Mouse (Mus musculus): Measurements from ENCODE around the gene Plppr3. TPM values are rescaled to one million over a fixed set of nuclear protein-coding genes. Genes with fewer than 3 reads are reported as not detected.

Gene Plppr3
- polyA plus RNA-seq, 1 experiment from 2014 or later: 32.9 TPM

DNA sequence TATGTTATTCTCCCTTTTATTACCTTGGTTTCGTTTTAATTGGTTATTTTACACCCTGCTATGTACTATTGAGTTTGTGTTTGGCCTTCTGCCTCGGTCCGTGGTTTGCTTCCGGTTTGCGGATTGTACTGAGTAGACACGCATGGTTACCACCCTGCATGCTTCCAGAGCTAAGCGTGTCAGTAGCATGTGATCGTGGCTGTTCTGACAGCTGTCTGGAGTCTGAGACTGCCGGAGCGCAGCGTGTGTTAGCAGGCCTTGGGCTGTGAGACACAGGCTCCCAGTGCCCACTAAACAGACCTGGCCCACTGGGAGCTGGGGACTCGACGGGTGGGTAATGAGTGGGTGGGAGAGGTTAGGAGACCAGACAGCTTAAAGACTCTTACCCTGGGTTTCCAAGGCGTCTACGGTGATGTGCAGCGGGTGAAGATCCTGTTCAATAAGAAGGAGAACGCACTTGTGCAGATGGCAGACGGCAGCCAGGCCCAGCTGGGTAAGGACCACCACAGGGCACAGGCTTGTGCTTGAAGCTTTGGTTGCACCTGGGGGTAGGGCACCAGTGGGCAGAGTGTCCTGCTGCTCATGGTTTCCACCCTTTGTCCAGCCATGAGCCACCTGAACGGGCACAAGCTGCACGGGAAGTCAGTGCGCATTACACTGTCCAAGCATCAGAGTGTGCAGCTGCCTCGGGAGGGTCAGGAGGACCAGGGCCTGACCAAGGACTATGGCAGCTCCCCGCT, 12.2 kb downstream of the Plppr3 start:
- Histone ChIP-seq H3K4me1 (peaks cover 32% of the 10 kb centered on the region), H3K9ac (no peak overlapping the region), H3K4me3 (replicated peaks) (no peak overlapping the region), H3K9me3 (no peaks in the 10 kb centered on the region), H3K36me3 (peaks cover 64% of the 10 kb centered on the region), H3K27ac (no peak overlapping the region), H3K27me3 (replicated peaks) (no peaks in the 10 kb centered on the region), H3K4me2 (no peak overlapping the region)
- 86% methylated on average over 23 of the region's 23 CpGs for whole genome bisulfite sequencing
- no peak for ATAC-seq (ENCODE audit: insufficient read depth, low FRiP score, low read depth)

DNA sequence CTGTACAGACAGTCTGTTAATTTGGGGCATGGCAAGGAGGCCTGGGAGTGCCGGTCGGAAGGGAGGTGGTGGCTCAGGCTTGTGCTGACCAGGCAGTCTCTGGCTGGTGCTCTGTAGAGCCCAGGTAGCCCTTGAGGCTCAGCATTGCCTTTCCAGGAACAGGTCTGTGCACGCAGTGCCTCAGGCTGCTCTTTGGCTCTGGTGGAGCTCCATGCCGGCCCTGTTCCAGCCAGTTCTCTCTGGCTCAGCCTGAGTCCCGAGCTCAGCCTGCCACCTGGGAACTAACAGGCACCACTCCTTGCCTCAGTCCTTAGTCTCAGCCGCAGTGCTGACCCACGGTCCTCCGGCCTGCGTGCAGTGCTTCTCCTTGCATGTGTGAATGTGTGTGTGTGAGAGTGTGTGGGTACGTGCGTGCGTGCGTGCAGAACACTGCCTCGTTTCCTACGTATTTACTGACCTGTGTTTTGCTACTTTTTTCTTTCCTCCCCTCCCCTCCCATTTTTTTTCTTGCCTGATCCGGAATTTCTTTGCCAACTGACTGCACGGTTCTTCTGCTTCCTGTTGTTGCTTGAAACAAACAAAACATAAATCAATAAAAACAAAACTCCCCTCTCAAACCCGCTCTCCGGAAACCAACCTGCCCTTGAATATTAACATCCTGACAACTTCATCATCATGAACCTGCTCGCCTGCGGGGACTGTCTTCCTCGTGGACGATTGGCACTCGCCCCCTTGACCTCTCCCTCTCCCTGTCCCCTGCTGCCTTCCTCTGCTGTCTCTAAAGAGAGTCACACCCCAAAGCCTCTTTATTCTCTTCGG, 13.0 kb downstream of the Plppr3 start:
- H3K36me3 ChIP-seq: peaks cover 64% of the 10 kb centered on the region
- no peak overlapping the region for H3K27ac ChIP-seq

DNA sequence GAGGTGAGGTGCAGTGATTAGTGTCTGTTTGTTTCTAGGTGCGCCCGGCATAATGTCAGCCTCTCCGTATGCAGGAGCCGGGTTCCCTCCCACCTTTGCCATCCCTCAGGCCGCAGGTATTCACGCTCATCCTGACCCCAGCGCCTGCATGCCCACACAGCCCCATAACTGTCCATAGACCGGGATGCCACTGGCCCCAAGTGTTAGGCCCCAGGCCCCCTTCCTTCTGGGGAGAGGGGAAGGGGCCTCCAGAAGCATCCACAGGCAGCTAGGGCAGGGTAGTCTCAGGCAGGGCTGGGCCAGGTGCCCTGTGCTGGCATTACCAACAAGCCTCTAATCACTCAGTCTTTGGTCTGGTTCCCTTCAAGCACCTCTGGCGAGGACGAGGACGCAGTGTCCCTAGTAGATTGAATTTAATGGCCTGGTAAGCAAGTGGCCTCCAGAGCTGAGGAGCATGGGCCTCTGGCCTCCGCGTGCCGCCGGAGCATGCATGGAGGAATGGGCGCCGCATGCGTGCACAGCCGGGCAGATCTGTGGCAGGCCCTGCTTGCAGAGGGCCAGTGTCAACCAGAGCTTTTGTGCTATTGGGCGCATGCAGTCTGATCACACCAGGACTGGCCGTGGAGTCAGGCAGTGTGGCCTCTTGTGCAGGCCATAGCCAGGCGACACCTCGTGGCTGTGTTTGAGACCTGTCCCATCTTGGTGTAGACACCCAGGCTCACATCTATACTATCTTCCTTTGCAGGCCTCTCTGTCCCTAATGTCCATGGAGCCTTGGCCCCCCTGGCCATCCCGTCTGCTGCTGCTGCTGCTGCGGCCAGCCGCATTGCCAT, 14.1 kb downstream of the Plppr3 start:
- WGBS: 91% methylated on average over 26 of the region's 26 CpGs
- no peak overlapping the region for H3K4me2 ChIP-seq
- H3K9me3 ChIP-seq: no peaks in the 10 kb centered on the region
- H3K9ac ChIP-seq: no peak overlapping the region
- ATAC-seq (ENCODE audit: insufficient read depth, low FRiP score, low read depth): no peak
- H3K4me1 ChIP-seq: peaks cover 42% of the 10 kb centered on the region
- H3K4me3 ChIP-seq (replicated peaks): no peak overlapping the region
- H3K27ac ChIP-seq: no peak overlapping the region
- H3K27me3 ChIP-seq (replicated peaks): no peaks in the 10 kb centered on the region
- H3K36me3 ChIP-seq: peaks cover 59% of the 10 kb centered on the region

More for the DNA sequence above, 13.0 kb downstream of the Plppr3 start:
- H3K27me3 ChIP-seq (replicated peaks): no peaks in the 10 kb centered on the region
- H3K4me1 ChIP-seq: peaks cover 40% of the 10 kb centered on the region
- no peak overlapping the region for H3K9ac ChIP-seq
- H3K4me2 ChIP-seq: no peak overlapping the region
- ATAC-seq (ENCODE audit: insufficient read depth, low FRiP score, low read depth): no peak
- 71% methylated on average over 25 of the region's 25 CpGs for WGBS
- H3K9me3 ChIP-seq: no peaks in the 10 kb centered on the region
- no peak overlapping the region for H3K4me3 ChIP-seq (replicated peaks)

DNA sequence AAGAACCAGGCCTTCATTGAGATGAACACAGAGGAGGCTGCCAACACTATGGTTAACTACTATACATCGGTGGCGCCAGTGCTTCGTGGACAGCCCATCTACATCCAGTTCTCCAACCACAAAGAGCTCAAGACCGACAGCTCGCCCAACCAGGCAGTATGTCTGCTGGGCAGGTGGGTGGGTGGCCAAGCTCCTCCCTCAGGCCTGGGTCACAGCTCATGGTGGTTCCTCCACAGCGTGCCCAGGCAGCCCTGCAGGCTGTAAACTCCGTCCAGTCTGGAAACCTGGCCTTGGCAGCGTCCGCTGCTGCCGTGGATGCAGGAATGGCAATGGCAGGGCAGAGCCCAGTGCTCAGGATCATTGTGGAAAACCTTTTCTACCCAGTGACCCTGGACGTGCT, 15.3 kb downstream of the Plppr3 start:
- Histone ChIP-seq H3K27me3 (replicated peaks) (no peaks in the 10 kb centered on the region), H3K9ac (no peak overlapping the region), H3K9me3 (no peaks in the 10 kb centered on the region), H3K4me1 (peaks cover 40% of the 10 kb centered on the region), H3K4me2 (no peak overlapping the region), H3K4me3 (replicated peaks) (no peak overlapping the region), H3K27ac (no peak overlapping the region), H3K36me3 (peaks cover 50% of the 10 kb centered on the region)
- 74% methylated on average over 11 of the region's 11 CpGs for WGBS
- no peak for ATAC-seq (ENCODE audit: insufficient read depth, low FRiP score, low read depth)

DNA sequence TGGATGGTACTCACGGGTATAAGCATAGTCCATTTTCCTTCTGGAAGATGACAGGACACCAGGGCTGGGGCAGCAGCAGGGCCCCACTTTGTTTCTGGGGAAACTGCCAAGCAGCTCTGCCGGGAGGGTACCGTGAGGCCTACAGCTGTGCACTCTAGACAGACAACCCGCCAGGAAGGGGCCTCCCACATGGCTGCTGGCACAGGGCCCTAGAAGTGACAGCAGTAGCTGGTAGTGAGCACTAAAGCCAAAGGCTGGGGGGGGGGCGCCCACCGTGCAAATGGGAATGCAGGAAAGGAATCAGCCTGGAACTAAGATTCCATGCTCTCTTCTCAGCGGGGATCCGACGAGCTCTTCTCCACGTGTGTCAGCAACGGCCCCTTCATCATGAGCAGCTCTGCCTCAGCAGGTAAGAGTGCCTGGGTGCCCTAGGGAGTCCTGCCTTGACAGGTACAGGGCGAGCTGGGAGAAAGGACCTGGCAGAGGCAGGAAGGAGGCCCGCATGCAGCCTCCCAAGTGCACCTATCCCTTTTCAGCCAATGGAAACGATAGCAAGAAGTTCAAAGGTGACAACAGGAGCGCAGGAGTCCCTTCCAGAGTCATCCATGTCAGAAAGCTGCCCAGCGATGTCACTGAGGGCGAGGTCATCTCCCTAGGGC, 15.9 kb downstream of the Plppr3 start:
- ATAC-seq (ENCODE audit: insufficient read depth, low FRiP score, low read depth): no peak
- H3K4me2 ChIP-seq: peak overlapping the region; percentile 90
- peaks cover 48% of the 10 kb centered on the region for H3K36me3 ChIP-seq
- H3K4me3 ChIP-seq (replicated peaks): peak overlapping the region; percentile 96
- H3K9ac ChIP-seq: no peak overlapping the region; the same call in 1 of the 2 replicates
- H3K27ac ChIP-seq: peak overlapping the region; percentile 100
- peaks cover 40% of the 10 kb centered on the region for H3K4me1 ChIP-seq
- WGBS: 41% methylated on average over 17 of the region's 17 CpGs
- H3K27me3 ChIP-seq (replicated peaks): no peaks in the 10 kb centered on the region
- no peaks in the 10 kb centered on the region for H3K9me3 ChIP-seq

DNA sequence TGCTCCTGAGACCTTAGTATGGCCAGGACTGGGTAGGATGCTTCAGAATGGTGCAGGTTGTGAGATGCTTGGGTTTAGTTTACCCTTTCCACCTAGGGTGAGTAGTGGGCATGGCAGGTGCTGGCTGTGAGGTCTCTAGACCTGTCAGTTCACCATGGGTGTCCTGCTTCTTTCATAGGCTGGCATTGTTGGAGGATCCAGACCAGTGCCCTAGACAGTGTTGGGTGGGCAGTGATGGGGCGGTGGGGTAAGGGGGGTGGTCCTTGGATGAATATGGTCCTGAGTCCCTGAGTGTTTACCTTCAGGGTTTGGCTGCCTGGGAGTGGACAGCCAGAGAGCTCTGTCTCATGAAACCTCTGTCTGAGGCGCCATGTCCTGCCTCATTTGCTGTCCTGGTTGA, 16.5 kb downstream of the Plppr3 start:
- peaks cover 43% of the 10 kb centered on the region for H3K4me1 ChIP-seq
- ATAC-seq (ENCODE audit: insufficient read depth, low FRiP score, low read depth): no peak
- H3K4me3 ChIP-seq (replicated peaks): peak overlapping the region; percentile 96
- peak overlapping the region; percentile 90 for H3K4me2 ChIP-seq
- WGBS: 38% methylated on average over 2 of the region's 2 CpGs
- H3K27ac ChIP-seq: peak overlapping the region; percentile 100
- H3K27me3 ChIP-seq (replicated peaks): no peaks in the 10 kb centered on the region
- no peak overlapping the region for H3K9ac ChIP-seq
- H3K36me3 ChIP-seq: peaks cover 43% of the 10 kb centered on the region
- no peaks in the 10 kb centered on the region for H3K9me3 ChIP-seq

DNA sequence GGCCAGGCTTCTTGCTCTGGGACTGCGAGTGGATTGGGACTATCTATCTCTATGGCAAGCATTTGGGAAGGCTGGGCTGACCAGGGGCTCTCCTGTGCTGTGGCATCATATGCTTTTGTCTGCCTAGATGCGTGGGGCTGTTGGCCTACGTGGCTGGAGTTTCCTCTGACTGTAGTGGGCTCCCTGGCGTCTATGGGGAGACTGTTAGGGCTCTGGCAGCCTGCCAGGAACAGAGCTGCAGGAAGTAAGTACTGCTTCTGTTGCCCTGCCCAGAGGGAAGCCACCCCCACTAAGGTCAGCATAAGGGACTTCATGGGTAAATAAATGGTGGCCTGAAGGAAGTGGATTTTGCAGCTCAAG, 17.0 kb downstream of the Plppr3 start:
- Histone ChIP-seq H3K4me3 (replicated peaks) (peak overlapping the region; percentile 96), H3K4me2 (peak overlapping the region; percentile 90), H3K9me3 (no peaks in the 10 kb centered on the region), H3K27me3 (replicated peaks) (no peaks in the 10 kb centered on the region), H3K27ac (peak overlapping the region; percentile 100), H3K4me1 (peaks cover 47% of the 10 kb centered on the region), H3K9ac (peak overlapping the region; percentile 11; the same call in 1 of the 2 replicates), H3K36me3 (peaks cover 38% of the 10 kb centered on the region)
- ATAC-seq (ENCODE audit: insufficient read depth, low FRiP score, low read depth): no peak
- WGBS: 8% methylated on average over 4 of the region's 4 CpGs

DNA sequence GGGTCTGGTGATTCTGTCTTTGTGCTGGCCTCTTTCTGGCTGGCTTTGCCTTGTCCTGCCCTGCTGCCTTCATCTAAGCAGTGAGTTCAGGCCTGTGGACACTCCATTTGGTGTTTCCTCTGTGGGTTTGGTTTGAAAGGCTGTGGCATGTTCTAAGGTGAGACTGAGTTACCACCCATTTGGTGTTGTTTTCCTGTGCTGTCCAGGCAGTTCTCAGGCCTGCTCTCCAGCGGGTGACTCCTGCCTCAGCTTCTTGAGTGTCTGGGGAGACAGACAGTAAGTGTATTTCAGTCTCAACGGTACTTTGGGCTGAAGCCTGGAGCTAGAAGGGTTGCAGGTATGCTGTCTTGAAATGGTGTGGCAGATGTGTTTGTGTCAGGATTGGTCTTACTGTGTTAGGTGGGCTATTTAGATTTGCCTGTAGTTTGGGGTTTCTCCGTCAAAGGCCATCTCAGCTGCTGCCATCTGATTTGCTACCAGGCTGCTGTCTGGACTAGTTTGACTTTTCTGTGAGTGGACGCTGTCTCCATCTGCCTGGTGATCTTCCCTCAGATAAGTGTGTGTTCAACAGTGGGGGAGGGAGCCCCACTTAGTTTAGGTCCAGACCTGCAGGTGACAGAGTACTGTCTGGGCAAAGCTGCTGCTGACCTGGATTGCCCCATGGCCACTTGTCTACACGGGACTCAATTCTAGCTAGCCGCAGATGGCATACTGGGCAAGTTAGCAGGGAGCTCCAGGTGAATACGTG, 17.6 kb downstream of the Plppr3 start:
- no peak for ATAC-seq (ENCODE audit: insufficient read depth, low FRiP score, low read depth)
- H3K4me3 ChIP-seq (replicated peaks): peak overlapping the region; percentile 96
- H3K4me1 ChIP-seq: peaks cover 53% of the 10 kb centered on the region
- peak overlapping the region; percentile 100 for H3K27ac ChIP-seq
- peaks cover 34% of the 10 kb centered on the region for H3K36me3 ChIP-seq
- peak overlapping the region; percentile 99; the same call in 1 of the 2 replicates for H3K9ac ChIP-seq
- peak overlapping the region; percentile 90 for H3K4me2 ChIP-seq
- H3K9me3 ChIP-seq: no peaks in the 10 kb centered on the region
- WGBS: 20% methylated on average over 7 of the region's 7 CpGs
- H3K27me3 ChIP-seq (replicated peaks): no peaks in the 10 kb centered on the region

DNA sequence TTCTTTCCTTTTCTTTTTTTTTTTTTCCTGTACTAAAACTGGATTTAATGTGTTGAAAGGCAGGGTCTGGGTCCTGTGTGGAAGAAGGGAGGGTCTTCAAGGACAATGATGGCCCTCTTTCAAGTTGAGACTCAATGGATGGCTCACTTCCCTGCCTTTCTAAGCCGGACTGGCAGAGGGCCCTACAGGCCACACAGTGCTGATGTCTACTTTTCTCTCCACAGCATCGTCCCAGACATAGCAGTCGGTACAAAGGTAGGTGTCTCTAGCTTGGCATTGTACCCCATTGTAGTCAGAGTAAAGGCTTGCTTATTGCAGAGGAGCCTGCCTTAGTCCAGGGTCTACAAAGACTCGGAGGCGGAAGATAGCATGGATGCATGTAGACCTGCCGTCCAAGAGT, 18.2 kb downstream of the Plppr3 start:
- Histone ChIP-seq H3K9ac (peak overlapping the region; percentile 99), H3K27ac (peak overlapping the region; percentile 100), H3K36me3 (peaks cover 28% of the 10 kb centered on the region), H3K4me1 (peaks cover 59% of the 10 kb centered on the region), H3K9me3 (no peaks in the 10 kb centered on the region), H3K4me3 (replicated peaks) (peak overlapping the region; percentile 96), H3K27me3 (replicated peaks) (no peaks in the 10 kb centered on the region), H3K4me2 (peak overlapping the region; percentile 90)
- no peak for ATAC-seq (ENCODE audit: insufficient read depth, low FRiP score, low read depth)
- WGBS: 26% methylated on average over 6 of the region's 6 CpGs

DNA sequence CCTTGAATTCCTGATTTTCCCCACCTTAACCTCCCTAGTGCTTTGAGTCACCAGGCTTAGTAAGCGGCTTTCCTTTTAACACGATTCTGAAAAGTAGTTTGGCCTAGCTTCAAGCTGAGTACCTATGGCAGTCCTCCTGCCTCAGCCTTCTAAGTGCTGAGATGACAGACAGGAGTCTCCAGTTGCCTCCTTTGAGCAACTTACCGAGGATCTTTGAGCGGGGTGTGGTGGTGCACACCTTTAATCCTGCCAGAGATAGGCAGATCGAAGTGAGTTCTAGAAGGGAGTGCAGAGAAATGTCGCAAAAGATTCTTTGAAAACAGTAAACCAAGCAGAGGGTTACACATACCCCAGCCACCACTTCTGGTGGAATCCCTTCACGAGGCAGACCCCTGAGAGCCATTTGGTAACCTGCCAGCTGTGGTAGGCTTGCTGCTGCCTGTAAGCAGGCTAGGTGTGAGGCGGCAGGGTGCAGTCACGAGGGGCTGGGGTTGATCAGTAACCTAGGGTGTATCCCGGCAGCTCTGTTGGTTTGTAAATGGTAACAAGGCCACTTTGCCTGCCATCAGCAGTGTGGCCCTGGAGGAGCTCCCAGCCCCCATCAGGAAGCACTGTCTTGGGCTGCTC, 18.8 kb downstream of the Plppr3 start:
- Histone ChIP-seq H3K9me3 (no peaks in the 10 kb centered on the region), H3K36me3 (peaks cover 21% of the 10 kb centered on the region), H3K4me2 (peak overlapping the region; percentile 90), H3K4me3 (replicated peaks) (peak overlapping the region; percentile 96), H3K4me1 (peaks cover 58% of the 10 kb centered on the region), H3K27ac (peak overlapping the region; percentile 100), H3K9ac (peak overlapping the region; percentile 99; the same call in 1 of the 2 replicates), H3K27me3 (replicated peaks) (no peaks in the 10 kb centered on the region)
- no peak for ATAC-seq (ENCODE audit: insufficient read depth, low FRiP score, low read depth)
- 2% methylated on average over 10 of the region's 10 CpGs for WGBS
